Mouse (Mus musculus) heart, postnatal 14 days (tissue): Measurements from ENCODE around the gene Arhgap32. TPM values are rescaled to one million over a fixed set of nuclear protein-coding genes. Genes with fewer than 3 reads are reported as not detected.

Experiments used
- DNase-seq, 2 experiments: peaks; one replicate each; pipeline ENCODE4 v3.0.0; 2021 to 2022
- intact Hi-C: fragments of 180-260 bp; cut with DNase I; formaldehyde crosslinking; loops from one replicate; pipeline ENCODE4 v1.15.1; 2025
- total RNA-seq, 2 experiments: library from RNA; stranded (reverse); gene quantifications; 2 replicates each; pipeline ENCODE4 v1.2.3; 2021

Arhgap32 gene
- total RNA-seq, 2 experiments from 2014 or later, result 25.5 to 30.7 TPM

GRCm38 (mm10) chr9:32242921-32243617, 127.1 kb downstream of the Arhgap32 start:
- intact Hi-C loops, result no loop called here
- DNase-seq, result no peak

GRCm38 (mm10) chr9:32245237-32245636, 129.3 kb downstream of the Arhgap32 start:
- intact Hi-C loops, result no loop called here
- no peak for DNase-seq

- DNase-seq, result no peak
- intact Hi-C loops, result no loop called here
Measured at GRCm38 (mm10) chr9:32246123-32246716, 130.3 kb downstream of the Arhgap32 start.

- intact Hi-C loops, result no loop called here
- DNase-seq, result no peak
Measured at GRCm38 (mm10) chr9:32250486-32250885, 134.6 kb downstream of the Arhgap32 start.

GRCm38 (mm10) chr9:32253721-32254120, 137.8 kb downstream of the Arhgap32 start:
- intact Hi-C loops, result no loop called here
- no peak for DNase-seq

- intact Hi-C loops, result no loop called here
- no peak for DNase-seq
Measured at GRCm38 (mm10) chr9:32257365-32257764, 141.4 kb downstream of the Arhgap32 start.

- no peak for DNase-seq
- intact Hi-C loops, result no loop called here
Measured at GRCm38 (mm10) chr9:32257882-32258281, 141.9 kb downstream of the Arhgap32 start.

GRCm38 (mm10) chr9:32271896-32272444, 156.0 kb downstream of the Arhgap32 start:
- intact Hi-C loops, result loop anchor here (1.0 to 10.0 kb wide), 4 partner anchors 78 to 975 kb away; no protein-coding TSS in a partner anchor
- peak; percentile 71 to 85 for DNase-seq

GRCm38 (mm10) chr9:32278052-32278451, 162.1 kb downstream of the Arhgap32 start:
- intact Hi-C loops, result loop anchor here (10.0 kb wide), 1 partner anchor 287 kb away; no protein-coding TSS in a partner anchor
- DNase-seq, result no peak

GRCm38 (mm10) chr9:32279789-32280188, 163.9 kb downstream of the Arhgap32 start:
- intact Hi-C loops, result loop anchor here (10.0 kb wide), 1 partner anchor 285 kb away; no protein-coding TSS in a partner anchor
- no peak for DNase-seq

- no peak for DNase-seq
- intact Hi-C loops, result no loop called here
Measured at GRCm38 (mm10) chr9:32280456-32280855, 164.5 kb downstream of the Arhgap32 start.

GRCm38 (mm10) chr9:32283591-32283990, 167.7 kb downstream of the Arhgap32 start:
- intact Hi-C loops, result no loop called here
- DNase-seq, result no peak

GRCm38 (mm10) chr9:32291618-32292017, 175.7 kb downstream of the Arhgap32 start:
- intact Hi-C loops, result loop anchor here (5.0 kb wide), 1 partner anchor 56 kb away; no protein-coding TSS in a partner anchor
- DNase-seq, result no peak

- peak; percentile 29 to 39 for DNase-seq
- intact Hi-C loops, result loop anchor here (5.0 kb wide), 1 partner anchor 55 kb away; no protein-coding TSS in a partner anchor
Measured at GRCm38 (mm10) chr9:32292686-32293085, 176.8 kb downstream of the Arhgap32 start.

GRCm38 (mm10) chr9:32295061-32295800, 179.3 kb downstream of the Arhgap32 start:
- intact Hi-C loops, result no loop called here
- DNase-seq, result no peak

- intact Hi-C loops, result no loop called here
Measured at GRCm38 (mm10) chr9:32302501-32303150, 186.7 kb downstream of the Arhgap32 start.

GRCm38 (mm10) chr9:32311786-32312185, 195.8 kb downstream of the Arhgap32 start:
- intact Hi-C loops, result loop anchor here (2.0 kb wide), 1 partner anchor 33 kb away; the partner anchor contains the start of gene Kcnj5
- peak in 1 of 2 experiments; percentile 36 for DNase-seq

More at GRCm38 (mm10) chr9:32302501-32303150, 186.7 kb downstream of the Arhgap32 start:
- DNase-seq, result no peak

- DNase-seq, result no peak
- intact Hi-C loops, result loop anchor here (2.0 kb wide), 1 partner anchor 33 kb away; the partner anchor contains the start of gene Kcnj5
Measured at GRCm38 (mm10) chr9:32312208-32312607, 196.3 kb downstream of the Arhgap32 start.

GRCm38 (mm10) chr9:32314071-32314470, 198.1 kb downstream of the Arhgap32 start:
- peak; percentile 62 to 81 for DNase-seq
- intact Hi-C loops, result no loop called here

GRCm38 (mm10) chr9:32315999-32316398, 200.1 kb downstream of the Arhgap32 start:
- intact Hi-C loops, result no loop called here
- DNase-seq, result no peak
